Mouse (Mus musculus) forebrain, postnatal 0 days (tissue): ENCODE measurements around the gene Zbed6. TPM values are rescaled to one million over a fixed set of nuclear protein-coding genes. Genes with fewer than 3 reads are reported as not detected.

ENCODE experiments used
- ATAC-seq: fragments of 200-750 bp; cut with Nextera tagmentation; 2 replicates; pipeline ENCODE4 v1.8.0; 2017; ENCODE audit warnings: mild to moderate bottlenecking, moderate library complexity
- DNase-seq: peaks from one replicate; pipeline ENCODE4 v3.0.0-alpha.2; 2015
- H3K27ac ChIP-seq: fragments of 300-500 bp; sonication (generic); 2 replicates; pipeline ENCODE4 v1.5.1; 2014; ENCODE audit warnings: low read depth, mild to moderate bottlenecking, antibody characterized with exemption, low read length, moderate library complexity, mixed read lengths
- H3K27me3 ChIP-seq: fragments of 300-500 bp; sonication (generic); 2 replicates; pipeline ENCODE4 v1.6.1; 2014; ENCODE audit warnings: mild to moderate bottlenecking, low read length, mixed read lengths; ENCODE audit not compliant: insufficient read depth
- H3K36me3 ChIP-seq: fragments of 300-500 bp; sonication (generic); 2 replicates; pipeline ENCODE4 v1.6.1; 2014; ENCODE audit warnings: mild to moderate bottlenecking, moderate library complexity; ENCODE audit not compliant: insufficient read depth
- H3K4me1 ChIP-seq: fragments of 300-500 bp; sonication (generic); 2 replicates; pipeline ENCODE4 v1.6.1; 2014; ENCODE audit warnings: antibody characterized with exemption; ENCODE audit not compliant: insufficient read depth
- H3K4me2 ChIP-seq: fragments of 300-500 bp; sonication (generic); 2 replicates; pipeline ENCODE4 v1.6.1; 2014; ENCODE audit warnings: low read depth, mild to moderate bottlenecking, moderate library complexity
- H3K4me3 ChIP-seq: fragments of 300-500 bp; sonication (generic); 2 replicates; pipeline ENCODE4 v1.5.1; 2014; ENCODE audit warnings: low read depth, low read length, mixed read lengths
- H3K9ac ChIP-seq: fragments of 300-500 bp; sonication (generic); 2 replicates; pipeline ENCODE4 v1.6.1; 2014; ENCODE audit warnings: mild to moderate bottlenecking
- H3K9me3 ChIP-seq: fragments of 300-500 bp; sonication (generic); 2 replicates; pipeline ENCODE4 v1.6.1; 2016; ENCODE audit warnings: low read length
- CTCF ChIP-seq: sonication (generic); IDR thresholded peaks from 2 replicates; pipeline ENCODE4 v1.5.1; 2016; ENCODE audit warnings: antibody characterized with exemption, control low read depth, low read depth
- WGBS: fragments of 180-500 bp; shearing (Covaris S2); extraction: QIAGEN DNeasy Blood & Tissue Kit; methylation state at CpG from one replicate; pipeline ENCODE4 v1.1.7; 2014; 5-methylcytosine and 5-hydroxymethylcytosine counted together
- polyA plus RNA-seq: library from polyadenylated mRNA; unstranded; fragments of >200 nt; fragmentation: Nextera tagmentation; extraction: Ambion mirVana; gene quantifications from 2 replicates; pipeline ENCODE4 v1.2.1, GENCODE M21; 2015
- total RNA-seq: library from RNA; depleted of rRNA; stranded (reverse); fragments of >200 nt; gene quantifications from 2 replicates; pipeline ENCODE4 v1.2.3, GENCODE M21; 2014

Zbed6 gene
- total and polyA plus RNA-seq, 2 experiments from 2014 or later = 5.7 TPM; not detected in 1

DNA sequence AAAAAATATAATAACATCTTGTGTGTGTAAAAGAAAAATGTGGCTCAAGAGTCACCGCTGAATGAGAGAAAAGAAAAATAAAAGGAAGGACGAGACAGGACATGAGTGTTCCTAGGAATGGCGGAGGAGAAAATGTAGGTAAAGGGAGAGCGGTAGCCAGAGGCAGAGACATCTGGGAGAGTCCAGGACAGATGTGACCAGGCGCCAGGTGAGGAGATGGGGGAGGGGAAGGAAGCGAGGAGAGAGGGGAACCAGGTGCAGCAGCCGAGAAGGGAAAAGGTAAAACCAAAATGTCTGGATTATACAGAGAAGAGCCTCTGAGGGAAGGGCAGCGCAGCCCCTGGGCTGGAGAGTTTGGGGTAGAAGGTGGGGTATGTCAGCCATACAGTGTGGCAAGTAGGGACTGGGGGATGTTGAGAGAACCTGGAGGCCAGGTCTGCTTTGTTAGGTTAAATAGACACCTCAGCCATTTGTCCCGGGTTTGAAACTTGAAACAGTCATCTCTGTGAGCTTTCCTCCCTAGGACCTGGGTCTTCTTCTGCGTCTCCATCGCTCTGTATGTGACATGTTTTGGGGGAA is 32.9 kb upstream of the Zbed6 start:
- DNase-seq (no peak), ATAC-seq (no peak)
- Histone ChIP-seq H3K27ac (no peak overlapping the region), H3K27me3 (no peaks in the 10 kb centered on the region), H3K4me1 (no peaks in the 10 kb centered on the region), H3K4me2 (no peak overlapping the region), H3K36me3 (no peaks in the 10 kb centered on the region), H3K4me3 (no peak overlapping the region), H3K9me3 (no peaks in the 10 kb centered on the region), H3K9ac (no peak overlapping the region)
- 71% methylated on average over 11 of the region's 11 CpGs for WGBS
- no peak for TF ChIP-seq CTCF

DNA sequence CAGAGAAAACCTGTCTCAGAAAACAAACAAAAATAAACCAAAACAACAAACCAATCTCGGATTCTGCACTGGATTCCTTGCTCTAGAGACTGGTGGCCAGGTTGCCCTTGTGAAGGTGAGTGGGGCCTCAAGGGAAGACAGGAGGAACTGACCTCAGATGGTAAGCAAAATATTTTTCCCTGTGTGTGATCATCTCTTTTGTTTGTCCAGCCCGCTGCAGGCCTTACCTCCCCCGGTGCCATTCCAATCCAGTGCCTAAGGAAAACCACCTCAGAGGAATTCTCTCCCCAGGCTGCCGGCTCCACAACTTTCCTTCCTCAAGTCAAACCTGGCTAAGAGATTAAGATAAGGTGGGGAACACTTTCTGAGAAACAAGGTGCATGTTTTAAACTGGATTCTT is 31.5 kb upstream of the Zbed6 start:
- Histone ChIP-seq H3K4me2 (no peak overlapping the region), H3K9ac (no peak overlapping the region), H3K27me3 (no peaks in the 10 kb centered on the region), H3K4me1 (no peaks in the 10 kb centered on the region), H3K36me3 (no peaks in the 10 kb centered on the region), H3K4me3 (no peak overlapping the region), H3K9me3 (no peaks in the 10 kb centered on the region), H3K27ac (no peak overlapping the region)
- DNase-seq (no peak), ATAC-seq (no peak)
- 38% methylated on average over 4 of the region's 4 CpGs for WGBS
- TF ChIP-seq CTCF = no peak

DNA sequence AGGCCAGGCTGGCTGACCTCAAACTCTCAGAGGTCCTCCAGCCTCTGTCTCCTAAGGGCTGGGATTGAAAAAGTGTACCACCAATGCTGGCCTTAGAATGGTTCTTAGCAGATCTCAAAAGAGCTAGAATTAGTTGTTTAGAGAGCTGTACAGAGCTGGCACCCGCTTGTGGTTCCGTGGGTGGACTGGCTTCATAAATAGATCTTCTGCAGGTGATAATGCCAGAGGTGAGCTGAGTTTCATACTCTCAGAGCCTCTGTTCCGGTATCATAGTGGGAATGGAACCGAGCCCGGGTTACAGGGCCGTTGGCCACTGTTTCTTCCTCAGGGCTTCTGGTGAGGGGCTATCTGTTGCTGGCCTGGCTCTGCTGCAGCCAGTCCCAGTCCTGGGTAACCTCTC is 30.4 kb upstream of the Zbed6 start:
- H3K9me3 ChIP-seq = no peaks in the 10 kb centered on the region
- no peaks in the 10 kb centered on the region for H3K36me3 ChIP-seq
- no peaks in the 10 kb centered on the region for H3K27me3 ChIP-seq
- ATAC-seq = no peak
- no peak overlapping the region for H3K4me3 ChIP-seq
- 95% methylated on average over 6 of the region's 6 CpGs for WGBS
- DNase-seq = no peak
- H3K4me1 ChIP-seq = no peaks in the 10 kb centered on the region
- no peak overlapping the region for H3K4me2 ChIP-seq
- no peak overlapping the region for H3K27ac ChIP-seq
- H3K9ac ChIP-seq = no peak overlapping the region
- TF ChIP-seq CTCF = no peak

DNA sequence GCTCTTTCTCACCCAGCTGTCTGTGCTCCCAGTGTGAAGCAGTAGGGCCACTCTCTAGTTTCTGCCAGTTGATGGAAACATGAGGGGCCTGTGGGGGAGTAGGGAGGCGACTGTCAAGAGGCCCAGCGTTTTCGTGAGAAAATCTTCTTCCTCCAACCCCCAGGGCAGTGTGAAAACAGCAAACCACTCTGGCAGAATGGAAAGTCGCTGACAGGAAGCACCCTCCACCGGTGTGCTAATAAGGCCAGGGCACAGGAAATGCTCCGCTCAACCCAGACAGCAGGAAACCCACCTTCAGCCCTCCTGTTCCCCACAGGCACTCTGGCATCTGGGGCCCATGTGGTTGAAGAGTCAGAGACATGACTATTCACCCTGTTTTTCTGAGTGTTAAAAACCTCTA is 29.2 kb upstream of the Zbed6 start, which contains the start of gene Lax1:
Lax1 (minus strand) TSS at position 212 of the 400 bp plus-strand sequence.
- no peaks in the 10 kb centered on the region for H3K9me3 ChIP-seq
- WGBS = 60% methylated on average over 6 of the region's 6 CpGs

DNA sequence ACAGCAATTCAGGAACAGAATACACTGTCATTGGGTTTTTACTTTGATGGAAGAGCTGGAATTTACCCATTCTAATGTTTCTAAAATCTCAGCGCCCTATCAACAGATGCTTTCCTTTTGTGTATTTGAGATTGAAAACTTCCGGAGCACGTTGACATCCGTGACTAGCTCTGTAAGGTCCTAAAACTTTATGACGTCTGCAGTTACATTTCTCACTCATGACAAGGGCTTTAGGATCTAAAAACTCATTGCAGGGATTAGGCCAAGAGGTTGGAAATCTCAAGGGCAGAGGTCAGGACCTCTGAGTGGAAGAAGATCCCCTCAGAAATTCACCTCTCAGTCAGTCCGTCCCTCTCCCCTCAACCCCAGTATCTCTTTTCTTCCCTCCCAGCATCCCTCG is 27.6 kb upstream of the Zbed6 start:
- WGBS = 75% methylated on average over 7 of the region's 7 CpGs
- DNase-seq (no peak), ATAC-seq (no peak)
- H3K9me3 ChIP-seq = no peaks in the 10 kb centered on the region
- H3K36me3 ChIP-seq = no peaks in the 10 kb centered on the region
- H3K27ac ChIP-seq = no peak overlapping the region
- no peaks in the 10 kb centered on the region for H3K4me1 ChIP-seq
- no peaks in the 10 kb centered on the region for H3K27me3 ChIP-seq
- H3K9ac ChIP-seq = no peak overlapping the region
- no peak for TF ChIP-seq CTCF
- no peak overlapping the region for H3K4me2 ChIP-seq
- H3K4me3 ChIP-seq = no peak overlapping the region

More for the DNA sequence above, 29.2 kb upstream of the Zbed6 start, which contains the start of gene Lax1:
- ATAC-seq = no peak
- H3K9ac ChIP-seq = no peak within 1 kb of the TSS
- no peak for TF ChIP-seq CTCF
- no peak within 1 kb of the TSS for H3K27ac ChIP-seq
- no peak within 1 kb of the TSS for H3K4me2 ChIP-seq
- no peak within 1 kb of the TSS for H3K4me3 ChIP-seq
- no peaks in the 10 kb centered on the region for H3K36me3 ChIP-seq
- H3K4me1 ChIP-seq = no peaks in the 10 kb centered on the region
- H3K27me3 ChIP-seq = no peaks in the 10 kb centered on the region
- no peak for DNase-seq

DNA sequence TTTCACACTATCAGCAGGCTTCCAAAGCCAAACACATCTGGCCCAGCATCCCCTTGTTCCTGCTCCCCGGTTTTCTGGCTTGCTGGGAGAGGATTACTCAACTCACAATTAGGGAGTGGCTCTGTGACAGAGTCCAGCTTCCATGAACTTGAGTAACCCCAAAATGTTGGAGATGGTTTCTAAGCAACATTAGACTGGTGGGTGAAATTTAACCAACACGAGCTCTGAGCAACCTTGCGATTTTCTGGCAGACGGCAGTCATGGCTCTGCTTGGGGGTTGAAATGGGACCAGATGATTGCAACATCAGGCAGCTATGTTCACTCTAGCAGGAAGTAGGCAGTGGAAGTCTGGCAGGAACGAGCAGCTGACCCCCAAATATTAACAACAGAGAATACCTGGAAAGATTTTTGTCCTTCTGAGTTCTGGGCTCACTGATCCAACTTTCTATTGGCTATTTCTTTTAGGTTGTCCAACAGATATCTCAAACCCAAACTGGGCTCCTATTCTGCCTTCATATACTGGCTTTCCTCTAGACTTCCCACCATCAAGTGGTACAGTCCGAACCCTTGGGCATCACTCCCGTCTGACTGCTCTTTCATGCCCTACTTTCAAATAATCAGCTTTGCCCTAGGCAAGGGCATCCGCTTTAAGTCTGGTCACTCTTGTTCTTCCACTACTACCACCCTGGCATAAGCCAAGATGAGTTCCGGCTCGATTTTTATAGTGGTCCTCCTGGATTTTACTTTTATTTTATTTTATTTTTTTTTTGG is 25.2 kb upstream of the Zbed6 start:
- H3K9me3 ChIP-seq = no peaks in the 10 kb centered on the region
- ATAC-seq (no peak), DNase-seq (no peak)
- H3K27me3 ChIP-seq = no peaks in the 10 kb centered on the region
- no peak overlapping the region for H3K27ac ChIP-seq
- WGBS = 80% methylated on average over 10 of the region's 10 CpGs
- TF ChIP-seq CTCF = no peak
- no peaks in the 10 kb centered on the region for H3K36me3 ChIP-seq
- no peak overlapping the region for H3K4me3 ChIP-seq
- no peak overlapping the region for H3K9ac ChIP-seq
- H3K4me1 ChIP-seq = no peaks in the 10 kb centered on the region
- H3K4me2 ChIP-seq = no peak overlapping the region

DNA sequence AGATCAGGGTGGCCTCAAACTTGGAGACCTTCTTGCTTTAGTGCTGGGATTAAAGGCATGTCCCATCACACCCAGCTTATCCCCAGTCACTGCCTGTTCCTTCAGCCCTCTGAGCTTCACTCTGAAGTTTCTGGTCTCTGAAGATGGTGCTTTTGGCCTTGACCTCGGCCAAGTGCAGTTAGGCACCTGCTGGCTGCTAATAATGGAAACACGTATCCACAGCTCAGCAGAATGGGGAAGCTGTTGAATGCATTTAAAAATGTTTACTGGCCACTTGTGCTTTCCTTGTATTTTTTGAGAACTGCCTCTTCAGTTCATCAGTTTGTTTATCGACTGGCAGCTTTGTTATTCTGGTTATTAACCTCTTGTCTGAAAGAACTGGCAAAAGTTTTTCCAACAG is 11.1 kb upstream of the Zbed6 start:
- Histone ChIP-seq H3K36me3 (no peaks in the 10 kb centered on the region), H3K9ac (no peak overlapping the region), H3K4me3 (no peak overlapping the region), H3K4me2 (no peak overlapping the region), H3K27me3 (no peaks in the 10 kb centered on the region), H3K27ac (no peak overlapping the region), H3K4me1 (no peaks in the 10 kb centered on the region), H3K9me3 (no peaks in the 10 kb centered on the region)
- 71% methylated on average over 3 of the region's 3 CpGs for WGBS
- TF ChIP-seq CTCF = no peak
- no peak for ATAC-seq
- DNase-seq = no peak
